Mouse (Mus musculus) layer of hippocampus, postnatal 10 days (tissue): ENCODE data around the gene AC140267.1. TPM values are rescaled to one million over a fixed set of nuclear protein-coding genes. Genes with fewer than 3 reads are reported as not detected.

Experiments
- DNase-seq, 2 experiments: peaks; one replicate each; pipeline ENCODE4 v3.0.0; 2021; ENCODE audit warnings: low spot score in 2 of 2
- long read RNA-seq: library from polyadenylated mRNA; stranded (forward); transcript quantifications from one replicate; pipeline ENCODE4 v2.0.0, GENCODE M21; 2023
- total RNA-seq, 2 experiments: library from RNA; stranded (reverse); gene quantifications; 2 replicates each; pipeline ENCODE4 v1.2.3; 2021

AC140267.1 gene
- 10 to 100 TPM; 21.1 to 23.0 TPM for total RNA-seq
- long read RNA-seq, result 0 reads

GRCm38 (mm10) chr15:80235535-80235934 is at the start of gene AC140267.1:
TSS of gene AC140267.1 (plus strand) at chr15:80235835.
- no peak for DNase-seq

GRCm38 (mm10) chr15:80188927-80189326 is 46.7 kb upstream of the AC140267.1 start:
- no peak for DNase-seq

- no peak for DNase-seq
Measured at GRCm38 (mm10) chr15:80190075-80190474, 45.6 kb upstream of the AC140267.1 start.

GRCm38 (mm10) chr15:80191585-80192245 is 43.9 kb upstream of the AC140267.1 start:
- no peak for DNase-seq

- no peak for DNase-seq
Measured at GRCm38 (mm10) chr15:80192246-80192585, 43.4 kb upstream of the AC140267.1 start.

GRCm38 (mm10) chr15:80192847-80193246 is 42.8 kb upstream of the AC140267.1 start:
- DNase-seq, result no peak

- no peak for DNase-seq
Measured at GRCm38 (mm10) chr15:80199556-80199955, 36.1 kb upstream of the AC140267.1 start.

- peak; percentile 48 to 54 for DNase-seq
Measured at GRCm38 (mm10) chr15:80202111-80202775, 33.4 kb upstream of the AC140267.1 start.

GRCm38 (mm10) chr15:80203406-80203805 is 32.2 kb upstream of the AC140267.1 start:
- DNase-seq, result no peak

GRCm38 (mm10) chr15:80206057-80206565 is 29.5 kb upstream of the AC140267.1 start:
- DNase-seq, result no peak

- DNase-seq, result no peak
Measured at GRCm38 (mm10) chr15:80208446-80208845, 27.2 kb upstream of the AC140267.1 start.

- no peak for DNase-seq
Measured at GRCm38 (mm10) chr15:80213688-80214087, 21.9 kb upstream of the AC140267.1 start.

- DNase-seq, result peak; percentile 61 to 63
Measured at GRCm38 (mm10) chr15:80215716-80216479, 19.7 kb upstream of the AC140267.1 start.

GRCm38 (mm10) chr15:80216480-80216820 is 19.2 kb upstream of the AC140267.1 start:
- no peak for DNase-seq

GRCm38 (mm10) chr15:80217476-80217875 is 18.2 kb upstream of the AC140267.1 start:
- DNase-seq, result no peak

- no peak for DNase-seq
Measured at GRCm38 (mm10) chr15:80219211-80219610, 16.4 kb upstream of the AC140267.1 start.

- DNase-seq, result no peak
Measured at GRCm38 (mm10) chr15:80219705-80220657, 15.7 kb upstream of the AC140267.1 start.

- no peak for DNase-seq
Measured at GRCm38 (mm10) chr15:80221031-80221430, 14.6 kb upstream of the AC140267.1 start.

GRCm38 (mm10) chr15:80223751-80224150 is 11.9 kb upstream of the AC140267.1 start:
- no peak for DNase-seq

GRCm38 (mm10) chr15:80225208-80225607 is 10.4 kb upstream of the AC140267.1 start:
- DNase-seq, result peak; percentile 82 to 86

- peak; percentile 55 to 67 for DNase-seq
Measured at GRCm38 (mm10) chr15:80225796-80226195, 9.8 kb upstream of the AC140267.1 start.
